Mouse (Mus musculus): ENCODE results near the gene Dlx6.

The Dlx6 gene

DNA sequence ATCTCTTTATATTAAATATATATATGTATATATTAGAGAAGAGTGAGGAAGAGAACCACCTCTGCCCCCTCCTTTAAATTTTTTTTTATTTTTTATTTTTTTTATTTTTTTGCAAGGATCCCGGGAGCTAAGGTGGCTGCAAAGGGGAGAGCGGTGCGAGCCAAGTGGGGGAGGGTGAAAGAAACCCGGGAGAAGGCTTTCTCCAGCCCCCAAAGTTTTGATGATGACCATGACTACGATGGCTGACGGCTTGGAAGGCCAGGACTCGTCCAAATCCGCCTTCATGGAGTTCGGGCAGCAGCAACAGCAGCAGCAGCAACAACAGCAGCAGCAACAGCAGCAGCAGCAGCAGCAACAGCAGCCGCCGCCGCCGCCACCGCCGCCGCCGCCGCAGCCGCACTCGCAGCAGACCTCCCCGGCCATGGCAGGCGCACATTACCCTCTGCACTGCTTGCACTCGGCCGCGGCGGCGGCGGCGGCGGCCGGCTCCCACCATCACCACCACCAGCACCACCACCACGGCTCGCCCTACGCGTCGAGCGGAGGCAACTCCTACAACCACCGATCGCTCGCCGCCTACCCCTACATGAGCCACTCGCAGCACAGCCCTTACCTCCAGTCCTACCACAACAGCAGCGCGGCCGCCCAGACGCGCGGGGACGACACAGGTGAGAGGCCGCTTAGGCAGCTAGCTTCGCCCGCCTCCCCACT lies at the start of gene Dlx6:
TSS of gene Dlx6 (plus strand) at position 175 of the 711 bp plus-strand sequence.
- DNase-seq (ENCODE audit: low spot score in 2 of 2), result no peak

DNA sequence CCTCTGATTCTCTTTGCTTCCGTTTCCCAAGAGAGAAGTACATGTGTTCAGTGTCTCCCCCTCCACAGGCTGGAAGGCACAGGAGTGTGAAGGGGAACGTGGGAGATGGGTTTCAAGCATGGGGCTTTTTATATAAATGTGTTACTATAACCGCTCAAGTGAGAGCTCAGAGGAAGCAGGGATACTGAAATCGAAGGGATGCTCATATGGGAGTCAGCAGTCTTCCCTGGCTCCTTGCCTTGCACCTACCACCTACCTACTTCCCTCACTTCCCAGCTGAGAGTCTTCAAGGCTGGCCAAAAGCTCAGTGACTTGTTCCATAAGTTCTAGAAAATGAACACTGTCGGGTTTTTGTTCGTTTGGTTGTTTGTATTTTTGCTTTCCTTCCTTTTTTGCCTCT lies 46.3 kb upstream of the Dlx6 start:
- DNase-seq (ENCODE audit: low spot score in 2 of 2), result no peak

DNA sequence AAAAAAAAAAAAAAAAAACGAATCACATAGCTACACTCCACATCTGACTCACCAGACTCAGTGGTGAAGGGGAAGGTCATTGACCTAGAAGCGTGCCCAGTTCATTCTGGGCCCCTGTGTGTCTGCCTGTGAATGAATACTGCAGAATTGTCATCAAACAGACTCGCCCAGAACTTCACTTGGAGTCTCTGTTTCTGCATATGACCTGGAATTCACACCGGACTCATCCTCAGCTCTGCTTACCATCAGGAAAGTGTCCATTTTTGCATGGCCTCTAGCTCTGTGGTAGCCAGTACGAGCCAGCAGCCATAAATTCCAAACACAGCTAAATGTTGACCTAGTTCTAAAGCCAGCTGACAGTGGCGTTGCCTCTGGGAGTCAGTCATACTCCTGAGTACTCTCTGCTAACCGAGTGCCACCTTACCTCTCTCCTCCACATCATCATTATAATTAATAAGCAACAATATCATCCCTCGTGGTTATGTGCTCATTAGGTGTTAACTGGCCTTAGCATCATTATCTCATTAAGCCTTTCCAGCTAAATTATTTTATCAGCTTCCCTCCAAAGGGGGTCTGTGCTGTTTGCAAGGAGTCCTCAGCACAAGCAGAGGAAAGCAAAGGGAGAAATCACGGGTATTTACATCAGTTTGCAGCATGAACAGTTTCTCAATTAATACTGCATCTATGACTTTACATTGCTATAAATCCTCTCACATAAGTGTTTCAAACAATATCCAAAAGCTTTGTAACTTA lies 44.9 kb upstream of the Dlx6 start:
- DNase-seq (ENCODE audit: low spot score in 2 of 2), result no peak

DNA sequence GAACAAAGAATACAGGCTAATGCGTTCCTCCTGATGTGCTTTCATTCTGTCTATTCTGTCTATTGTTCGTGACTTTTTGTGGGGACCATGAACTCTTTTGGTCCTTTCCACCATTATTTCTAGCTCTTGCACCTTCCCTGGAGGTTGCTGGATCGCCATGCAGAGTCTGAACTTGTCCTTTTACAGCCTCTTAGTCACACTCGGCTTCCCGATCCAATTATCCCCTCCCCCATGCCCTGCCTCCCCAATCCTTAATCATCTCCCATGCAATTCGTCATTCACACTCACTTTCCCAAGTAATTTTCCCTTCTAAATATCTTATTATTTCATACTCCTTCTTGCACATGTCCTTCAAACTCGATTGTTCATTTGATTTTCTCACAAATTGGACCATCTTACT lies 44.0 kb upstream of the Dlx6 start:
- DNase-seq (ENCODE audit: low spot score in 2 of 2), result no peak

DNA sequence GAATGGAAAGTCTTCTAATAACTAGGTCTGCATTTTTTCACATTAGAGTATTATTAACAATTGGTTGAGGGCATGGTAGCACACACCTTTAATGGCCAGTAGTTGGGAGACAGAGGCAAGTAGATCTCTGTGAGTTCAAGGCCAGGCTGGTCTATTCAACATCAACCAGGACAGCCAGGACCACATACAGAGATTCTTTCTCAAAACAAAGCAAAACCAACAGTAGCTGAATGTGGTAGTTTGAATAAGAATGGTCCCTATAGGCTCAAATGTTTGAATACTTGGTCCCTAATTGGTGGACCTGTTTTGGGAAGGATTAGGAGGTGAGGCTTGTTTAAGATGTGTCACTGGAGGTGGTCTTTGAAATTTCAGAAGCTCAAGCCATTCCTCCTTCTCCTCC lies 37.8 kb upstream of the Dlx6 start:
- no peak for DNase-seq (ENCODE audit: low spot score in 2 of 2)

DNA sequence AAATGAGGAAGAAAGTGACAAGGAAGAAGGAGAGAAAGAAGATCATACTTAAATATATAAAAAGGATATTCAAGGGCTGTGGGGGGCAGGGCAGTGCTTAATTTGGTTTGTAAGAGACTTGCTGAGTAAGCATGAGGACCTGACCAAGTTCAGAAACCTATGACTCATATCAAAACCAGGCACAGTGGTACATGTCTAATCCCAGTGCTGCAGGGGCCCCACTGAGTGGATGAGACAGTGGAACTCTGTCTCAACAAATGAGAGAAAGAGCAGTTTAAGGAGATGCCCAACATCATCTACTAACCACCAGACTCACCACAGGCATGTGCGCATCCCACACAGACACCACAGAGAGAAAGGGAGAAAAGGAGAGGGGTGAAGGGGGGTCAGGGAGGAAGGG lies 36.3 kb upstream of the Dlx6 start:
- no peak for DNase-seq (ENCODE audit: low spot score in 2 of 2)

DNA sequence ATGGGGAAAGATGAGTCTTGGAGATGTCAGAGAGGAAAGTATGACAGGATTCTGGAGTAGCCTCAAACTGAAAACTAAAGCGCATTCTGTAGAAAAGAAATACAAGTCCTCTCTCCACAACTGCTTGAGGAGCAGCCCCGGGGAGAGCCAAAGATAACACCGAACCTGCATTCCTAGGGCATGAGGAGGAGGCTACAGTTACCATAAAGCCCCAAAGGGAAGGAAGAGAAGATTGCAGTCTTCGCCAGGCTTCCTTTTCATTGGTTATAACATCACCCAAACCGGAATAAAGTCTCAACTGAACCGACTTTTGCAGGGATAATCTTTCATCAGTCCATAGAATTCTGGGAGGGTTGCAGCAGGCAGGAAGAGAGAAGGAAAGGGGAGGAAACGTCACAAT lies 32.7 kb upstream of the Dlx6 start:
- DNase-seq (ENCODE audit: low spot score in 2 of 2), result no peak

DNA sequence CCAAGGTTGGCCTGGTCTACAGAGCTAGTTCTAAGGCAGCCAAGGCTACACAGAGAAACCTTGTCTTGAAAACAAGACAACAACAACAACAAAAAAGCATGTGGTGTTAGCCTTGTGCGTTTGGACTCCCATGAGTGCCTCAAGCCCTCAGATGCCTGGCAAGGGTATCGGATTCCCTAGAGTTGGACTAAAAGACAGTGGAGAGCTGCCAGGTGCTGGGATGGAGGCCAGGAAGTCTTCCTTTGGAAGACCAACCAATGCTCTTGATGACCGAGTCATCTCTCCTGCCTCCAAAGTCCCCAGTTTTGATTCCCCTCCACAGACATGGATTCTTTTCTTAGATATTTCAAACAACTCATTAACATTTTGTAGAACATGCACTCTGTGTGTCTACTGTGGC lies 29.8 kb upstream of the Dlx6 start:
- no peak for DNase-seq (ENCODE audit: low spot score in 2 of 2)

DNA sequence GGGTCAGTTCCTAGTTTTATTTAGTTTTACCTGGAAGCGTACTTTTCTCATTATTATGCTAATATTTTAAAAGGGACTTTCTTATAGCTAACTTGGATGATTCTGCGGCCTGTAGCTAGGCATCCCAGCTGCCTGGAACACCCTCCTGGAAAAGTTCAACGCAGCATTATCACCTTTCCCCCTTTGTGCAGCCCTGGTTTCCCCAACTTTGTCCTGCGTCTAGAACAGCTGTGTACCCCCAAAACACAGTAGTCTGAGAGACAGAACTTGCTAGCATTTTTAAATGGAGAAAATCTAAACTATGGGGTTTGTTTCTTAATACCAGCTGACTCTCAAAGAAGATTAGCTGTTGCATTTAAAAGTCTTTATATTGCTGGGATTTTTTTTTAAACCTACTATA lies 14.6 kb upstream of the Dlx6 start:
- no peak for DNase-seq (ENCODE audit: low spot score in 2 of 2)

DNA sequence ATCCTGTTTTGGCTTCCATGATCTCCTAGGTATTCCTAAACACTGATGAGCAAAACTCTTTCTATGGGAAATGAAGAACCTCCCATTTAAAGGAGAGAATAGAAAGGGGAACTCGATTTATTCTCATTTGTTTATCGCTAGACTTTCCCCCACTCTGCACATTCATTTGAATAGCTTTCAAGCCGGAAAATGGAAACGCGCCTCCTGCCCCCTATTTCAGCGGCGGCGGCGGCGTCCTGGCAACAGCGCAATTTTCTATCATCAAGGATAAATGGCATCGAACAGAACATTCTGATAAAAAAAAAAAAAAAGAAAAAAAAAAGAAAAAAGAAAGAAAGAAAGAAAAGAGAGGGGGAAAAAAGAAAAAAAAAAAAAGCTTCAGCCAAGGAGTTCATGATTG lies 13.4 kb upstream of the Dlx6 start:
- DNase-seq (ENCODE audit: low spot score in 2 of 2), result no peak

DNA sequence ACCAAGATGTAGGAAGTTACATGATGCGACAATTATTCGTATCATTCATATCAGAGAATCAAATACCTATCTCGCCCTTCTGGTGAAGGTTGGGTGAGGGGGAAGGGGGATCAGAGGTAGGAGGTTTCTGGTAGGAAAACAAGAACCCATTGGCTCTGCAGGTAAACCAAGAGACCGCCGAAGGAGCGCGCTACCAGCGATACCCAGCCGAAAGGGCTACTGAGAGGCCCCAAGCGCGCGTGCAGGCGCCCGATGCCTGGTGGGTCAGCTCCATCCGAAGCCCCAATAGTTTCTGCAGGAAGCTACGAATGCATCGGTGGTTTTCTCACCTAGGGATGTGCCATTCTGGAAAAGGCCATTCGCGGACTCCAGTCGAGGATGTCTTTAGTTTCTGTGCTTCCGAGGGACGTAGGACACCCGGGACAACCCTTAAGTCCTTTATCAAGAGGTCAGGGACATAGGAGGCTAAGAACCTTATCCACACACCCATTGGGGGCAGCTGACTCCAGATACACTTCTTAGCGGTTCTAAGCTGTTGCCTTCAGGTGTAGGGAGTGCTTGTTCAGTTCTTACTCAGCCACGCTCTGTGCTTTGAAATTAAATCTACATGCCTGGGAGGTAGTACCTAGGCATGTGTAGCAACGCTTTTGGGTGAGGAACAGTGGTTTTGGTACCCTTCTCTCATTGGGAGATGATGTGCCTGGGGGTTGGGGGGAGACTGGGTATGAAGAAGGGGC lies 12.6 kb upstream of the Dlx6 start:
- DNase-seq (ENCODE audit: low spot score in 2 of 2), result no peak

DNA sequence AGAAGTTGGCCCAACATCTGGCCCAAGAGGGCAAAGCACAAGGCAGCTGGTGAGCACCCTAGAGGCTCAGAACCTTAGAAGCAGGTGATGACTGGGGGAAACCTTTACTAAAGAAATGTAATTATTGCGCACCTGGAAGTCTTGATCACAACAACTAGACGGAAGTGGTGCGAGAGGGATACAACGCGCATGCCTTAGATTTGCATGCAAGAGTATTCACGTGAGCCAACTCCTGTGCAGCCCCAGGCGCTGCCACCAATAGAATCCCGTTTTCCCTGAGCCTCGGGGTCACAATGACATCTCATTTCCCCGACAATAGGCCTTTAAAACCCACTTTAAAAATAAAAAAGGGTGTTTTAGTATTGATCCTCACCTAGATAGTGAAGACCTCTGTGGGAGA lies 12.0 kb upstream of the Dlx6 start:
- no peak for DNase-seq (ENCODE audit: low spot score in 2 of 2)

DNA sequence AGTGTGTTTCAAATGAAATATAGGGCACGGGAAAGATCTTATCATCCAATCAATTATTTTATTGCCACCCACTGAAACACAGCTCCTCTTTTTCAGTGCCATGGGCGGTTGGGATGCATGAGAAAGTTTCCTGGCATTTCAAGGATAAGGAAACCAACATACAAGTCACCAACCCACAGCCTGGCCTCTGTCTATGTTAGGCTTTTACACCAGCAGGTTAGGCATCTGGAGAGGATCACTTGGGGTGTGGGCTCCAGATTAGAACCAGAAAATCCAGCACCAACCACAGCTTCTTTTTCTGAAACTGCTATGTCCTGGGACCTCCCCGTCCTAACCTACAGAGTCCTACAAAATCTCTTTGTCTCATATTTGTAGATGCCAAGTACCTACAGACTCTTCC lies 10.2 kb upstream of the Dlx6 start:
- no peak for DNase-seq (ENCODE audit: low spot score in 2 of 2)

DNA sequence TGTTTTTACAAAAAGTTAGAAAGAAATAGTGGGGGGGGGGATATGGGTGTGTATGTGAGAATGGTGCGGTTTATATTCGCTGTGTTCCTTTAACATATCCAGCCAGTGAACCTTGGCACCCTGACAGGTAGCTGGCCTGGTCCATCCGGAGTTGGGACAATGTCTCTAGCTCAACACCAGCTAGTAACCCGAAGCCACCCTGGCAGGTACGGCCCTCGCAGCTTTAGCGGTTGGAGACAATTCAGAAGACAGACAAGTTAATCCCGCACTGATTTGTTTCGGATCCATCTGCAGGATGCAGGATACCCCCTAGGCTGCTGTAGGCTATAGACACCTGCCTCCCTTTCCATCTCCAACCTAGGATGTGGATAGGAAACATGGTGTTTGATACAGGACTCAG lies 9.0 kb upstream of the Dlx6 start:
- no peak for DNase-seq (ENCODE audit: low spot score in 2 of 2)

DNA sequence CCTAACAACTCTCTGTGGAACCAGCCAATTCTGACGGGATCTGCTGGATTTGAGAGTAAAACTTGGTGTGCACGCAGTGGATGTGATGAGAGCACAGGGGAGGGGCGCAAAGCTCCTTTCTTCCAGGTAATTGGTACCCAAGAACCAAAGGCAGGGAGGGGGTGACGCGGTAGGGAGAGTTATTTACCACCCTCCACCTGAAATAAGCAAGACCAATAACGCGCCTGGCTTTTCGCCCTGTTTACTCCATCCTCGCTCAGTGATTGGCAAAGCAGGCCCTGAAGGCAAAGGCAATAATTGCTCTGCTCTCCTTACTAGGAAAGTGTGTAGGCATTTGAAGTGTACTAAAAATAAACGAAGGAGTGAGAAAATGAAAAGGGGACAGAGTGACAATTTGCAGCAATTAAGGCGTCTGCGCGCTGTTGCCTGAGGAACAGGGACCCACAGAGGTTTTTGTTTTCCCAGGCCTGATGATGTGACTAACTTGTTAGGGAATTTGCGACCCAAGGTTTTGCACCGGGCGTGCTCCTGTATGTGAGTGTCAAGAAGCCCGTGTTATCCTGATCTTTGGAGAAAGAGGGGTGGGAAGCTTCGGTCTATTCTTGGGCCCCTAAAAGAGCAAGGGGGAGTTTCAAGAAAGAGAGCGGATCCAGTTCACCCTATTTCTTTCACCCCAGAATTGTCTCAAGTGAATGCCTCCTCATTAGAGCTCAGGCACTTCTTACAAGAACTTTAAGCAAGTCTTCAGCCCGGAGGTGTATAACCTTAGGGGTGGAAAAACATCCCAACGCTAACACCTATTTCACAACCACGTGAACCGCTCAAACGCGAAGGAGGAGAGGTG lies 8.0 kb upstream of the Dlx6 start:
- DNase-seq (ENCODE audit: low spot score in 2 of 2), result no peak

DNA sequence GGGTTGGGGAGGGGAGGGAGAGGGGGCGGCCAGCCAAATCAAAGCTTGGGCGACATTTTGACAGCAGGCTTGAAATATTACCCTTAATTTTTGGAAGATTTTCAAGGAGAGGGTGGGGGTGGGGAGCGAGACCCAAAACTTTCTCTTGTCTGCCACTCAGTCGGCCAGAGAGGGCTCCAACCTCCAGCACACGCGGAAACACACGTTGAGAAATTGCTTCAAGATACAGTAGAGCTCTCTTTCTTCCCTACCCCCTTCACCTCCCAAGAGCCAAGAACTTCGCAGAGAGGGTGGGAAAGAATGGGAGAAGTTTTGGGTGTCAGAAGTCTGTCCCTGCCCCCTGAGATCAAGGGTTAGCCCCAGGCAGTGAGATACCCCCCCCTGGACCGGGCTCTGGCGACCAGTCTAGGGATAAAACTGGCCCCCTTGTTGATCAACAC lies 7.4 kb upstream of the Dlx6 start:
- no peak for DNase-seq (ENCODE audit: low spot score in 2 of 2)

DNA sequence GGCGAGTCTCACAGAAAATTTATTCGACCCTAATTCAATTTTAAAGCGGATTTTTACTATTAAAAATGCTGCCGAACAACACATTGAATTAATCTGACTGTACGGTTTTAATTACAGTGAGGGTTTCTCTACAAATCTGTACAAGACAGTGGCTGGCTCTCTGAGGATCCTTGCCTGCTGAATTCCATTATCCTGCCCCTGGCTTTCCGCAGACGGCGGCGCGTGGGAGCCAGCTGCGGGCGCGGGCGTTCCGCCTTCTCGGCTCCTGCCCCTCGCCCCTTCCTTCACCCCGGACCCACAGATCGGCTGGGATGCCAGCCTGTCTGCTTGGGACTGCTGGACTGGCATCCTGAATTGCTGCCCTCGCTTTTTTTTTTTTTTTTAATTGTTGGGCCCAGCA lies 6.8 kb upstream of the Dlx6 start:
- no peak for DNase-seq (ENCODE audit: low spot score in 2 of 2)

DNA sequence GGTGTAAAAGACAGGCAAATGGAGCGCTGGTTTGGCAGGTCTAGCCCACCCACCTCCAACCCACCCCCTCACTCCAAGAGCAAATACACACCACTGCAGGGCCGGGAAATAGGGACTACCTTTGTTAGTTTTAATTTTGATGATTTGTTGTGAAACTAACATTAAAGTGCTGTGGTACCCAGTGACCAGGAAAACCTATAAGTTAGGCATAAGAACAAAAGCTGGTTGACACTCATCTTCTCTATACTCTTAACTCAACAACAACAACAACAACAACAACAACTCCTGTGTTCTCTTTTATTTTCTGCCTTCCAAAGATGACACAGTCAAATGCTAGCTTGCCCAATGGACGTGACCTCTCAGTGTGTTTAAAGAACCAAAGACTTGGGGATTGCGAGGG lies 6.3 kb upstream of the Dlx6 start:
- DNase-seq (ENCODE audit: low spot score in 2 of 2), result no peak

DNA sequence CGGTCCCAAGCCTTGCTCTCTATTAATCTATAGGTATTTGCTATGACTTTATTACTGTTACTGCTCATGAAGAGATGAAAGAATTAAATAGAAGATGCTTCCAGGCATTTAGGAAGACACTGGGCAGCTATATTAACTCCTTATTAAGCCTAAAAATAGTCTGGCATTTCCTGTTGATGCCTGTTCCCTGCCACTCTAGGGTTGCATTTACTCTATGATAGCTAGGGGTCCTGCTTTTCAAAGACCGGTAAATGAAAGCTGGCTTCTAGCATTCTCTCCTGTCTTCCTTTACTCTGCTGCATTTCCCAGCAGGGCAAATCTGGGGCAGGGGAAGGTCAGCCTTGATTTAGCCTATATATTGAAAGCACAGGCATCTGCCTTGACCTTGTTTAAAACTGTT lies 5.4 kb upstream of the Dlx6 start:
- no peak for DNase-seq (ENCODE audit: low spot score in 2 of 2)

DNA sequence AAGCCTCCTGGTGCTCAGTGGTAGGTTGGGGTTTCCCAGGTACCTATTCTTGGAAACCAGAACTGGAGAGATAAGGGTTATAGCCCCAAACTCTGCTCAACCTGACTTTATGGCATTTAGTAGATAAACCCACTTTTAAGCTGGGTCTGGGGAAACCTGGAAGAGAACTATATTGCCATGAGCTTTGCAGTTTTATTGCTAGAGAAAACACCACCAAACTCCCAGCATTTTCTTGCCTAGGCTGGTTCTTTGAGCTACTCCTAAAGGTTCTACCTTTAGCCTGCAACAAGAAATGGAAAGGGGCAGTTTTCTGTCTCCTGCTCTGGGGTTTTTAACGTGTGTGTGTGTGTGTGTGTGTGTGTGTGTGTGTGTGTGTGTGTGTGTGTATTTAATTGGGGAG lies 4.6 kb upstream of the Dlx6 start:
- DNase-seq (ENCODE audit: low spot score in 2 of 2), result no peak

DNA sequence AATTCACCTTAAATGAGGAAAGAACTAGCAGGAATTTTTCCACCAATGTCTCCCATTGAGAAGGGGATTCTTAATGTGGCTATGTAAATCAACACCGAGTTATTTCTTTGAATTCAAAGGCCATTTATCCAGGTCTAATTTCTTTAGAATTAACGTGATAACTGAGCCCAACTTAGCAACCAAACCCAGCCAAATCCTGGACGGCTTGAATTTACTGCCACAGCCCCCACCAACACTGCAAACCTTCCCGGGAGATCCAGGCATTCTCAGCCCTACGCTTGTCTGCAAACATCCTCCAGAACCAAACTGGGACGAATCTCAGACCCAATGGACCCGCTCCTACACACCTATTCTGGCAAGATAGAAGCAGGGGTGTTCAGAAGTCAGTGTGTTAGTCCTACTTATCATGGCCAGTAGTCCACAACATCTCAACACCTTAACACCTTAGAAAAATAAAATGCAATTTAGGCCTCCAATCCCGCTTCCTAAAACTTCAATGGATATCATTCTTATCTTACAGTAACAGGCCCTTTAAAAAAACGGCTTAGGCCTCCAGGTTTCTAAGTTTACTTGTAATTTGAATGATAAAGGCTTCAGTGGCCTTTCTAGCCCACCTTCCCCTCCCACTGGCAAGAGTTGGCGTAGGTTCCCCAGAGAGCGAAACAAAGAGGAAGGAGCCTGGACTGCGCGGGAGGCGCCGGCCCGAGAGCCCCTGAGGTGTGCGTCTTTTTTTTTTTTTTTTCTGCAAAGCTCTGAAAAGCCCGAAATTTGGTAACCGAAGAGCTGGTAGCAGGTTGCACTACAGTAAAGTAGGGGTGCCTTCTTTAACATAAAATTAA lies 3.8 kb upstream of the Dlx6 start:
- DNase-seq (ENCODE audit: low spot score in 2 of 2), result no peak
